Mouse (Mus musculus): Measurements from ENCODE around the gene Usp39. TPM values are rescaled to one million over a fixed set of nuclear protein-coding genes. Genes with fewer than 3 reads are reported as not detected.

Usp39 gene
- polyA plus RNA-seq, 1 experiment, result 14.8 TPM

DNA sequence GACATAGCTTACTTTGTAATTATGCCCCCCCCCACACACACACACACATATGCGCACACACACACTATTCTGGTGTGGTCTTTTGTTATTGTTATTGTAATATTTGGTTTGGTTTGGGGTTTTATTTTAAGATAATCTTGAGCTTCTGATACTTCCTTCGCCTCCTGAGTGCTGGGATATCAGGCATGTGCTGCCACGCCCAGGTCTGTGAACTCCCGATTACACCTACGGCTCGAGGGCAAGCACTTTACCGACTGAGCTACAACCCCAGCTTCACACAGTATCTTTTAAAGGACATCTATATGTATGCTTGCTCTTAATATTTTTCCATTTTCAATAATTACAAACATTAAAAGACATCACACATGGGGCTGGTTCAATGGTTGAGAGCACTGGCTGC is 65.5 kb downstream of the Usp39 start:
- Histone ChIP-seq H3K27ac (ENCODE audit: insufficient read depth, low read length) (no peak overlapping the region; the same call in 1 of the 2 replicates), H3K4me3 (ENCODE audit: extremely low read depth, insufficient read depth, insufficient read length) (no peak overlapping the region), H3K27me3 (ENCODE audit: control insufficient read depth, insufficient read depth, low read length) (no peaks in the 10 kb centered on the region), H3K4me1 (ENCODE audit: control insufficient read depth, insufficient read depth, insufficient read length) (no peaks in the 10 kb centered on the region), H3K36me3 (ENCODE audit: control insufficient read depth, insufficient read depth, low read length) (no peaks in the 10 kb centered on the region)
- no peak for DNase-seq (ENCODE audit: low read depth in 1 of 2, low spot score in 2 of 2)
- TF ChIP-seq CTCF (IDR thresholded peaks at IDR 0.05; ENCODE audit: extremely low read depth, insufficient read depth, insufficient read length, insufficient replicate concordance) (no peak), POLR2A (IDR thresholded peaks at IDR 0.05; ENCODE audit: low read depth, low read length) (no peak)
- WGBS, result 82% methylated on average over 7 of the region's 7 CpGs

DNA sequence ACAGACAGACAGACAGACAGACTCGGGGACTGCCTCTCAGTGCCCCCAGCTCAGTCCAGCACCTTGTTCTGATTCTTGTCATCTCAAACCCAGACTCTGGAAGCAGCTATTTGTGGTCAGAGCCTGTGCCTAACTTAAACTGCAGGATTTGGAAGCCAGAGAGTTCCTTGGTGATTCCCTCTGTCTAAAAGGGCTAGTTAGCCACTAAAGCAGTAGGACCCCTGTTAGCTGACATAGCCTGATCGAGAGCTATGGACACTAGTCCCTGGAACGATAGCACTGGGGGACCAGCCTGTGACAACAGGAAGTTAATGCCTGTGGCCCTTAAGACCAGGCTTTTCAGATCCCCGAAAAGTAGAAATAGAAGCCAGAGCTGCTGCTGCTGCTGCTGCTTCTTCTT is 66.1 kb downstream of the Usp39 start:
- H3K4me1 ChIP-seq (ENCODE audit: control insufficient read depth, insufficient read depth, insufficient read length), result no peaks in the 10 kb centered on the region
- TF ChIP-seq POLR2A (IDR thresholded peaks at IDR 0.05; ENCODE audit: low read depth, low read length), result no peak
- no peak for TF ChIP-seq CTCF (IDR thresholded peaks at IDR 0.05; ENCODE audit: extremely low read depth, insufficient read depth, insufficient read length, insufficient replicate concordance)
- 58% methylated on average over 4 of the region's 4 CpGs for WGBS

DNA sequence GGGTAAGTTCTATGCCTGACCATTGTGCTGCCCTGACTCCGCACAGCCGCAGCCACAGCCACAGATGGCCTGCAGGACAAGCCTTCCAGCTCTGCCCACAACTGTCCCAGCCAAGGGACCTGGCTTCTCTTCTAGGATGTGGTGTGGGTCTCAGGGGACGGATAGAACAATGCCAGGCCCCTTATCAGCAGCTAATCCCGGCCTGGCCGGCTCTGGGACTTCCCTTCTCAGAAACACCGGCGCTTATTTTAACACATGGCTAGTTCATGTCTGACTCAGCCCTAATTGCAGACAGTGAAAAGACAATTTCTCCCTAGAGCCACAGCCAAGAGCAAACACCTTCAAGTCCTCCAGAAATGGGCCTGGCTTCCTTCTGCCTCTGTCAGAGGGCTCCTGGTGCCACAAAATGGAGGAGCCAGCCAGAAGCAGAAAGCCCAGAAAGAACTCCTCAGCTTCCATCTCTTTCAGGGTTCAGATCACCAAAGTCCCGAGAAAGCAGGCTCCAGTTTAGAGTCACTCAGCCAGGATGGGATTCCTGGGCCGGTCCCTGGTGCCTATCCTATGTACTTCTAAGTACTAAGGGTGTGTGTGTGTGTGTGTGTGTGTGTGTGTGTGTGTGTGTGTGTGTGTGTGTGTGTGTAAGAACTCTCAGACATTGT is 67.3 kb downstream of the Usp39 start:
- Histone ChIP-seq H3K27ac (ENCODE audit: insufficient read depth, low read length) (no peak overlapping the region), H3K27me3 (ENCODE audit: control insufficient read depth, insufficient read depth, low read length) (no peaks in the 10 kb centered on the region), H3K4me1 (ENCODE audit: control insufficient read depth, insufficient read depth, insufficient read length) (no peaks in the 10 kb centered on the region), H3K36me3 (ENCODE audit: control insufficient read depth, insufficient read depth, low read length) (no peaks in the 10 kb centered on the region), H3K4me3 (ENCODE audit: extremely low read depth, insufficient read depth, insufficient read length) (no peak overlapping the region)
- no peak for TF ChIP-seq CTCF (IDR thresholded peaks at IDR 0.05; ENCODE audit: extremely low read depth, insufficient read depth, insufficient read length, insufficient replicate concordance)
- TF ChIP-seq POLR2A (IDR thresholded peaks at IDR 0.05; ENCODE audit: low read depth, low read length), result no peak
- WGBS, result 55% methylated on average over 9 of the region's 9 CpGs
- no peak for DNase-seq (ENCODE audit: low read depth in 1 of 2, low spot score in 2 of 2)

More for the DNA sequence above, 66.1 kb downstream of the Usp39 start:
- DNase-seq (ENCODE audit: low read depth in 1 of 2, low spot score in 2 of 2), result no peak
- Histone ChIP-seq H3K4me3 (ENCODE audit: extremely low read depth, insufficient read depth, insufficient read length) (no peak overlapping the region), H3K36me3 (ENCODE audit: control insufficient read depth, insufficient read depth, low read length) (no peaks in the 10 kb centered on the region), H3K27me3 (ENCODE audit: control insufficient read depth, insufficient read depth, low read length) (no peaks in the 10 kb centered on the region), H3K27ac (ENCODE audit: insufficient read depth, low read length) (no peak overlapping the region)

DNA sequence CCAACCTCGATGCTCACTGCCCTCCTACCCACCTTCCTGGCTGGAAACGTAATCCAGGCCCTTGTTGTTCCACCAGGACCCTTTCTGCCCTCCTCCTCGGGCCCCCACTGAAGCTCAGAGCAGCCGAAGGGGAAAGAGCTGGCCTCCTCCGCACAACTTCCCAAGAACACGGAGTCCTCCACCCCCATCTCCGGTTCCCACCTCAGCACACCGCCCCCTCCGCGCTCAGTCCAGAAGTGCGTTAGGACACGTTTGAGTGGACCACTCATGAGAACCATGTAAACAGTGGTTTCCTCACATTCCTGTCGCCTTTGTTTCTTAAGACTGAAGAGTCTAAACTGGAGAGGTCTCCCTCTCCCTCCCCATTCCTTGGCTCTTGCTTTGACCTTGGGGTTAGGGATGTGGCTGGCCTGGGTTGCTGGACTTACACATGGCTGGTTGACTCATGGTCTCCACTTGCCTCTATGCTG is 68.0 kb downstream of the Usp39 start:
- TF ChIP-seq CTCF (IDR thresholded peaks at IDR 0.05; ENCODE audit: extremely low read depth, insufficient read depth, insufficient read length, insufficient replicate concordance) (no peak), POLR2A (IDR thresholded peaks at IDR 0.05; ENCODE audit: low read depth, low read length) (no peak)
- Histone ChIP-seq H3K4me1 (ENCODE audit: control insufficient read depth, insufficient read depth, insufficient read length) (no peaks in the 10 kb centered on the region), H3K4me3 (ENCODE audit: extremely low read depth, insufficient read depth, insufficient read length) (no peak overlapping the region), H3K27me3 (ENCODE audit: control insufficient read depth, insufficient read depth, low read length) (no peaks in the 10 kb centered on the region), H3K27ac (ENCODE audit: insufficient read depth, low read length) (no peak overlapping the region), H3K36me3 (ENCODE audit: control insufficient read depth, insufficient read depth, low read length) (no peaks in the 10 kb centered on the region)
- 90% methylated on average over 13 of the region's 13 CpGs for WGBS
- DNase-seq (ENCODE audit: low read depth in 1 of 2, low spot score in 2 of 2), result no peak

DNA sequence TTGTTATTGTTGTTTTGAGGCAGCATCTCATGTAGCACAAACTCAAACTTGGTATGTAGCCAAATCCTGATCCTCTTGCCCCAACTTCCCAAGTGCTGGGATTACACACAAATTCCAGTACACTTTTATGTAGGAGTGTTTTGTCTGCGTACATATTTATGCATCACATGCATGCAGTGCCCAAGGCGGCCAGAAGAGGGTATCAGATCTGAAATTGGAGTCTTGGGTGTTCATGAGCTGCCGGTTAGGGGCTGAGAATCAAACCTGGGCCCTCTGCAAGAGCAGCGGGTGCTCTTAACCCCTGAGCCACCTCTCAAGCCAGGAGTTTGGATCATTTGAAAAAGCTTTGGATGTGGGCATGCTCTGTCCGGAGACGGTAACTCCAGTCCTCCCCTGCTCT is 68.8 kb downstream of the Usp39 start:
- no peaks in the 10 kb centered on the region for H3K36me3 ChIP-seq (ENCODE audit: control insufficient read depth, insufficient read depth, low read length)
- no peak overlapping the region for H3K27ac ChIP-seq (ENCODE audit: insufficient read depth, low read length)
- 96% methylated on average over 6 of the region's 6 CpGs for WGBS
- TF ChIP-seq POLR2A (IDR thresholded peaks at IDR 0.05; ENCODE audit: low read depth, low read length) (no peak), CTCF (IDR thresholded peaks at IDR 0.05; ENCODE audit: extremely low read depth, insufficient read depth, insufficient read length, insufficient replicate concordance) (no peak)
- no peaks in the 10 kb centered on the region for H3K27me3 ChIP-seq (ENCODE audit: control insufficient read depth, insufficient read depth, low read length)
- no peaks in the 10 kb centered on the region for H3K4me1 ChIP-seq (ENCODE audit: control insufficient read depth, insufficient read depth, insufficient read length)
- DNase-seq (ENCODE audit: low read depth in 1 of 2, low spot score in 2 of 2), result no peak
- no peak overlapping the region for H3K4me3 ChIP-seq (ENCODE audit: extremely low read depth, insufficient read depth, insufficient read length)

DNA sequence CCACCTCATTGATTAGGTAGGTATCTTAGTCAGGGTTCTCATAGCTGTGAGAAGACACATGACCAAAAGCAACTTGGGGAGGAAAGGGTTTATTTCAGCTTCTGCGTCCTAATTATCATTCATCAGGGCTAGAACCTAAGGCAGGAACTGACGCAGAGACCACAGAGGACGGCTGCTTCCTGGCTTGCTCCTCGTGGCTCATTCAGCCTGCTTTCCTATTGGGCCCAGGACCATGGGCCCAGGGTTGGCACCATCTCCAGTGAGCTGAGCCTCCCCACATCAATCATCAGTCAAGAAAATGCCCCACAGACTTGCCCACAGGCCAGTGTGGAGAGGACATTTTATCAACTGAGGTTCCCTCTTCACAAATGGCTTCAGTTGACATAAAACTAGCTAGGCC is 69.5 kb downstream of the Usp39 start:
- no peak overlapping the region for H3K27ac ChIP-seq (ENCODE audit: insufficient read depth, low read length)

DNA sequence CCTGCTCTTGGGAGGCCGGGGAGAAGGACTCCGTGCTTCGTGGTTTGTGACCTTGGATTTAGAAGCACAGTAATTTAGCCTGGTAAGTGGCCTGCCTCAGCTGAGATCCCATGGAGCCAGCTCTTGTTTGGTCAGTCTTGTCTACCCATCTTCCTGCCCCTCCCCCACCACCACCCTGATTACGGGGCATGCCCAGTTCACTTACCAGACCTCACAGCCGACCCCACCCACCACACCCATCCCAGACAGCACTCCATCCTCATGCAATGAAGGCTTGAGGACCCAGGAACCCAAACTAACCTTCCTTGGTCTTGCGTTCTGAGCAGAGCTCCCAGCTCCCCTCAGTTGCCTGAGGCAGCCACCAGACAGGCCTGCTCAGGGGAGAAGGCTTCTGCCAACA is 71.8 kb downstream of the Usp39 start:
- Histone ChIP-seq H3K4me3 (ENCODE audit: extremely low read depth, insufficient read depth, insufficient read length) (no peak overlapping the region), H3K4me1 (ENCODE audit: control insufficient read depth, insufficient read depth, insufficient read length) (no peaks in the 10 kb centered on the region), H3K27ac (ENCODE audit: insufficient read depth, low read length) (no peak overlapping the region), H3K27me3 (ENCODE audit: control insufficient read depth, insufficient read depth, low read length) (no peaks in the 10 kb centered on the region), H3K36me3 (ENCODE audit: control insufficient read depth, insufficient read depth, low read length) (no peaks in the 10 kb centered on the region)
- no peak for DNase-seq (ENCODE audit: low read depth in 1 of 2, low spot score in 2 of 2)
- WGBS, result 82% methylated on average over 6 of the region's 6 CpGs
- no peak for TF ChIP-seq POLR2A (IDR thresholded peaks at IDR 0.05; ENCODE audit: low read depth, low read length)
- no peak for TF ChIP-seq CTCF (IDR thresholded peaks at IDR 0.05; ENCODE audit: extremely low read depth, insufficient read depth, insufficient read length, insufficient replicate concordance)

More for the DNA sequence above, 69.5 kb downstream of the Usp39 start:
- no peak for TF ChIP-seq CTCF (IDR thresholded peaks at IDR 0.05; ENCODE audit: extremely low read depth, insufficient read depth, insufficient read length, insufficient replicate concordance)
- TF ChIP-seq POLR2A (IDR thresholded peaks at IDR 0.05; ENCODE audit: low read depth, low read length), result no peak
- Histone ChIP-seq H3K27me3 (ENCODE audit: control insufficient read depth, insufficient read depth, low read length) (no peaks in the 10 kb centered on the region), H3K36me3 (ENCODE audit: control insufficient read depth, insufficient read depth, low read length) (no peaks in the 10 kb centered on the region), H3K4me3 (ENCODE audit: extremely low read depth, insufficient read depth, insufficient read length) (no peak overlapping the region), H3K4me1 (ENCODE audit: control insufficient read depth, insufficient read depth, insufficient read length) (no peaks in the 10 kb centered on the region)
- WGBS, result 28% methylated on average over 4 of the region's 4 CpGs
- no peak for DNase-seq (ENCODE audit: low read depth in 1 of 2, low spot score in 2 of 2)

Data from spleen, adult 2 months (tissue).